Mouse (Mus musculus): ENCODE data around the gene Inpp4b.

DNA sequence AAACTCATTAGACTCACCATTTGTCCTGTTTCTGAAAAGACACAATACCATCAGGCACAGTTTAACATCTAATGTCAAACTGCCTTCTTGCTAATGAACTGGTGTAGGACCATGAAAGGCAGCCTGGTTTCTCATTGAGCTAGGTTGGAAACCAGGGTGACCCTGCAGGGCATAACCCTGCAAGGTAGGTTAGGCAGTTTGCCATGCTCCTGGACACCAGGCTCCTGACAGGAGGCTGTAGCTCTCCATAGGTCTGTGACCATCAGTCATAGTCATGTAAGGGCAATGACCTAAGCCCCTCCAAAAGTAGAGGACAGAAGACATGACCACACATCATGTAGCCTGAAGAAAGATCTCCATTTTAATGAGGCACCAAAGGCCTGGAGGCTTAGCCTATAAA, 491.5 kb downstream of the Inpp4b start:
- TF ChIP-seq CTCF (conservative IDR thresholded peaks at IDR 0.05; ENCODE audit: insufficient read depth, insufficient read length, low read depth, low read length) (no peak), POLR2A (IDR thresholded peaks at IDR 0.05; ENCODE audit: low read depth, low read length) (no peak)
